Mouse (Mus musculus) kidney, postnatal 0 days (tissue): ENCODE measurements around the gene Dip2c. TPM values are rescaled to one million over a fixed set of nuclear protein-coding genes. Genes with fewer than 3 reads are reported as not detected.

Experiments
- ATAC-seq: fragments of 200-750 bp; cut with Nextera tagmentation; replicated peaks from 2 replicates; pipeline ENCODE4 v1.8.0; 2017; ENCODE audit warnings: low read depth, moderate number of reproducible peaks, moderate TSS enrichment, moderate library complexity; ENCODE audit not compliant: low FRiP score
- DNase-seq: peaks from one replicate; pipeline ENCODE4 v3.0.0-alpha.2; 2016; ENCODE audit warnings: low spot score
- H3K27ac ChIP-seq: fragments of 300-500 bp; sonication (generic); 2 replicates; pipeline ENCODE4 v1.5.1; 2014; ENCODE audit warnings: mild to moderate bottlenecking
- H3K27me3 ChIP-seq: fragments of 300-500 bp; sonication (generic); 2 replicates; pipeline ENCODE4 v1.6.1; 2014; ENCODE audit warnings: low read length, mixed read lengths; ENCODE audit not compliant: insufficient read depth
- H3K36me3 ChIP-seq: fragments of 300-500 bp; sonication (generic); 2 replicates; pipeline ENCODE4 v1.6.1; 2014; ENCODE audit warnings: low read length, mixed read lengths; ENCODE audit not compliant: insufficient read depth
- H3K4me1 ChIP-seq: fragments of 300-500 bp; sonication (generic); replicated peaks from 2 replicates; pipeline ENCODE4 v1.6.1; 2014; ENCODE audit warnings: antibody characterized with exemption, low read length, mixed read lengths; ENCODE audit not compliant: insufficient read depth
- H3K4me2 ChIP-seq: fragments of 300-500 bp; sonication (generic); 2 replicates; pipeline ENCODE4 v1.6.1; 2014; ENCODE audit warnings: mild to moderate bottlenecking, low read length, moderate library complexity, mixed read lengths
- H3K4me3 ChIP-seq: fragments of 300-500 bp; sonication (generic); replicated peaks from 2 replicates; pipeline ENCODE4 v1.5.1; 2014; ENCODE audit warnings: low read depth, low read length
- H3K9ac ChIP-seq: fragments of 300-500 bp; sonication (generic); 2 replicates; pipeline ENCODE4 v1.6.1; 2014; ENCODE audit warnings: low read depth, low read length
- H3K9me3 ChIP-seq: fragments of 300-500 bp; sonication (generic); replicated peaks from 2 replicates; pipeline ENCODE4 v1.6.1; 2016; ENCODE audit warnings: low read length, inconsistent platforms, mixed read lengths
- CTCF ChIP-seq: IDR thresholded peaks from 2 replicates; pipeline ENCODE4 v1.5.1; 2016; ENCODE audit warnings: antibody characterized with exemption, low read depth, mild to moderate bottlenecking, moderate library complexity
- WGBS: fragments of 180-500 bp; shearing (Covaris S2); extraction: QIAGEN DNeasy Blood & Tissue Kit; methylation state at CpG from one replicate; pipeline ENCODE4 v1.1.7; 2014; 5-methylcytosine and 5-hydroxymethylcytosine counted together
- polyA plus RNA-seq: library from polyadenylated mRNA; unstranded; fragments of >200 nt; fragmentation: Nextera tagmentation; extraction: Ambion mirVana; gene quantifications from 2 replicates; pipeline ENCODE4 v1.2.1, GENCODE M21; 2015

Gene Dip2c
- polyA plus RNA-seq, 1 experiment from 2014 or later: 3.8 TPM

DNA sequence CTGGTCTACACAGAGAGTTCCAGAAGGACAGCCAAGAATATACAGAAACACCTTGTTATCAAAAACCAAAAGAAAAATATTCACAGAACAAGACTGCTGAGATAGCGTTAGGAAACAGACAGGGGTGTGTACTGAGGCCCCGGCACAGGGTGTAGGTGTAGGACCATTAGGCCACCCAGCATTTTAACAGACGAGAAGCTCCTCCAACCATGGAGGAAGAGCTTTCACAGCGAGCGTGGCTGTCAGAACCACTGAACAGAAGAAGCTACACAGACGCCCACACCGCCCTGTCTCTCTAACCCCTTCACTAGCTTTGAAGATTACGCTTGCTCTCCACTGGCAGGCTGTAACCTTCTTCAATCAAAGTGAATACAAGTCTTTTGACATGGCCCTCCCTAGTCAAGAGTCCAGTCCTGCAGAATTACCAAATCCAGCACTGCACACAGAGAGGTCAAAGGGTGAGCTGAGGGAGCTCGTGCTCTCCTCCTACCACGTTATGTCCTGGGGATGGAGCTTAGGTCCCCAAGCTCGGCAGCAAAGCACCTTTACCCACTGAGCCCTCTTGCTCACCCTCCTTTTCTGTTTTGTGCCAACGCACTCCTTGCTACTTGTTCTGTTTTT lies 426.4 kb downstream of the Dip2c start:
- no peaks in the 10 kb centered on the region for H3K27me3 ChIP-seq
- H3K9ac ChIP-seq: no peak overlapping the region
- no peak for TF ChIP-seq CTCF
- no peak overlapping the region for H3K27ac ChIP-seq
- no peaks in the 10 kb centered on the region for H3K4me1 ChIP-seq
- H3K36me3 ChIP-seq: peaks cover 8% of the 10 kb centered on the region; the same call in 1 of the 2 replicates
- ATAC-seq: no peak
- 79% methylated on average over 12 of the region's 12 CpGs for WGBS
- no peak overlapping the region for H3K4me2 ChIP-seq
- H3K4me3 ChIP-seq: no peak overlapping the region
- no peak for DNase-seq
- no peaks in the 10 kb centered on the region for H3K9me3 ChIP-seq

DNA sequence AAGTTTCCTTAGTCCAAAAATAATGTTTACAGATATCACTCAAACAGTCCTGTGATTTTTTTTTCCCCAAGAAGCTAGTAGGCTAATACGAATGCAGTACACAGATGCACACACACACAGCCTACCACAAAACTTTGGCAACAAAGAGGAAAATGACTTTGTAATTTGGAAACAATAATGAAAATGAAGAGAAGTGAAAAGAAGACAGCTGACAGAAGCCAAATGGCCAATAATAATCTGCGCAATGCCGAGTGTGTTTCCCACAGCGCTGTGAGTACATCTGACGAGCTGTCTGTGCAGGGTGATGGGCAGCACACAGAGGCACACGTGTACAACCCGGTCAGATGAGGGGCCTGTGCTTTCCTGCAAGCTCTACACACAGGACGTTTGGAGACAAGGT lies 430.4 kb downstream of the Dip2c start:
- ATAC-seq (no peak), DNase-seq (no peak)
- 90% methylated on average over 8 of the region's 8 CpGs for WGBS
- Histone ChIP-seq H3K9ac (no peak overlapping the region), H3K4me3 (no peak overlapping the region), H3K4me2 (no peak overlapping the region), H3K27ac (no peak overlapping the region), H3K9me3 (no peaks in the 10 kb centered on the region), H3K27me3 (no peaks in the 10 kb centered on the region), H3K36me3 (0 out of 2 replicates have a peak, but pooled peaks cover 3% of the 10 kb centered on the region), H3K4me1 (no peaks in the 10 kb centered on the region)
- no peak for TF ChIP-seq CTCF

DNA sequence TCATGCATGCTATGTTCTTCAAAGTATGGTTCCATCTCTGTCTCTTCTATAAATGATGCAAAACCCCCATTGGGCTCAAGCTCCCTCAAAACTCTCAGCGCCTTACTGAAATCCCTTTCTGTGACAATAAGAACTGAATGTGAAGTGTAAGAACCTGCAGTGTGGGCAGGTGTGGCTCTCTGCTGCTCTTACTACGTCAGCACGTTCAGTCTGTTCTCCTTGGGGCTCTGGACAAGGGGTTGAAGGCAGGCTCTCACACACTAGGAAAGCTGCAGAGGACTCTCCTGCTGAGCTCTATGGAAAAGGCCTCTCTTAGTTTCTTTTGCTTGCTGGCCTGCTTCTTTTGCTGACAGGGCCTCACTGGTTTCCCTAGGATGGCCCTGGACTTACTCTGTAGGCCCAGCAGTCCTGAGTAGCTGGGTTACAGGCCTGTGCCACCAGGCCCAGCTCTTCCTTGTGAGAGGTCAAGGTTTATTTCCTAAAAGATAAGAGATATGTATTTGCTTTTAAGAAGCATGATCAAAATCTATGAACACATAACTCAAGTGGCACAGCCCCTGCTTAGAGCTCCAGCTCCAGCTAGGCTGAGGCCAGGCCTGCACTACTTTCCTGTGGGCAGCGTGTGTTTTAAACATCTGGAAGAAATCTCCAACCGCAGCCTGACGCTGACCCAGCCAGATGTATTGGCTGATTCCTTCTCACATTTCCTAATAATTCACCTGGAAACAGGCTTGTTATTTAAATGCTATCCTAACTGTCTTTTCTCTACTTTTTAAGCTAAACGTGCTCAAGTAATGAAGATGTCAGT lies 432.3 kb downstream of the Dip2c start:
- H3K4me3 ChIP-seq: no peak overlapping the region
- H3K36me3 ChIP-seq: 0 out of 2 replicates have a peak, but pooled peaks cover 3% of the 10 kb centered on the region
- no peak overlapping the region for H3K27ac ChIP-seq
- 68% methylated on average over 7 of the region's 7 CpGs for WGBS
- no peaks in the 10 kb centered on the region for H3K9me3 ChIP-seq
- no peak for ATAC-seq
- TF ChIP-seq CTCF: no peak
- H3K9ac ChIP-seq: no peak overlapping the region
- H3K4me1 ChIP-seq: no peaks in the 10 kb centered on the region
- H3K4me2 ChIP-seq: no peak overlapping the region
- no peak for DNase-seq
- no peaks in the 10 kb centered on the region for H3K27me3 ChIP-seq

DNA sequence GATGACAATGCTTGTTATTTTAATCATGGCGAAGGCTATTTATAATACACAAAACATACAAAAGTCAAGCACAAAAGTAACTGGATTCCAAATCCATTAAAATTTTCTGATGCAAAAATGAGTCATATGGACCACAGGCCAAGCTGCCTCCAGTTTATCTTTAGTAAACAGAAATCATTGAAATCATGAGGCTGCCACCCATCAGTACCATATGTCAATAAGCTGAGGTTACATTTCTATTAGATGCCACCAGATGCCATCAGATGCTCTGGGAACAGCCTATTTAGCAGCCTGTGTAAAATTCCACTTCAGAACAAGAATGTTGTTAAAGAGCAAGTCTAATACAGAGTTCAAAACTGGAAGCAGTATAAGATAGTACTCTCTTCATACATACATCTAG lies 436.1 kb downstream of the Dip2c start:
- no peak for TF ChIP-seq CTCF
- 0 out of 2 replicates have a peak, but pooled peaks cover 1% of the 10 kb centered on the region for H3K36me3 ChIP-seq
- H3K4me3 ChIP-seq: no peak overlapping the region
- no peak for ATAC-seq
- no peaks in the 10 kb centered on the region for H3K9me3 ChIP-seq
- H3K27ac ChIP-seq: no peak overlapping the region
- WGBS: 96% methylated on average over 1 of the region's 1 CpGs
- H3K4me1 ChIP-seq: no peaks in the 10 kb centered on the region
- H3K9ac ChIP-seq: no peak overlapping the region
- H3K27me3 ChIP-seq: no peaks in the 10 kb centered on the region
- H3K4me2 ChIP-seq: no peak overlapping the region
- DNase-seq: no peak

DNA sequence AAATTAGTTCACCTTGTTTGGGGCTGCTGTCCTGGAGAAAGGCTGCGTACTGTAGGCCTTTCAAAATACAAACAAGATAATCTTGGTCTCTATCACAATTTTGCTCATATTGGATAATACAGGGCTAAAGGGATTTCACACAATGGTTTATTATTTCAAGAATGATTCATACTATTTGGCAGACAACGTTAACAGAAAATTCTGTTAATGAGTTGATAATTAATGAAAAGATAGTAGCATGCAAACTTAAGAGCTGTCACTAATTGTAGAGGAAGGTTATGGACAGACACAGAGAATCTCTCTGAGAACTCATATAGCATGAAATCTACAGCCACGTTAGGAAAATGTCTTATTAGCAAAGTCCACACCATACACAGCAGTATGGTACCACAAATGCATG lies 436.6 kb downstream of the Dip2c start:
- H3K9ac ChIP-seq: no peak overlapping the region
- H3K4me2 ChIP-seq: no peak overlapping the region
- no peak for TF ChIP-seq CTCF
- DNase-seq: no peak
- H3K27me3 ChIP-seq: no peaks in the 10 kb centered on the region
- 83% methylated on average over 3 of the region's 3 CpGs for WGBS
- no peaks in the 10 kb centered on the region for H3K4me1 ChIP-seq
- ATAC-seq: no peak
- H3K4me3 ChIP-seq: no peak overlapping the region
- no peak overlapping the region for H3K27ac ChIP-seq
- H3K36me3 ChIP-seq: no peaks in the 10 kb centered on the region
- no peaks in the 10 kb centered on the region for H3K9me3 ChIP-seq

DNA sequence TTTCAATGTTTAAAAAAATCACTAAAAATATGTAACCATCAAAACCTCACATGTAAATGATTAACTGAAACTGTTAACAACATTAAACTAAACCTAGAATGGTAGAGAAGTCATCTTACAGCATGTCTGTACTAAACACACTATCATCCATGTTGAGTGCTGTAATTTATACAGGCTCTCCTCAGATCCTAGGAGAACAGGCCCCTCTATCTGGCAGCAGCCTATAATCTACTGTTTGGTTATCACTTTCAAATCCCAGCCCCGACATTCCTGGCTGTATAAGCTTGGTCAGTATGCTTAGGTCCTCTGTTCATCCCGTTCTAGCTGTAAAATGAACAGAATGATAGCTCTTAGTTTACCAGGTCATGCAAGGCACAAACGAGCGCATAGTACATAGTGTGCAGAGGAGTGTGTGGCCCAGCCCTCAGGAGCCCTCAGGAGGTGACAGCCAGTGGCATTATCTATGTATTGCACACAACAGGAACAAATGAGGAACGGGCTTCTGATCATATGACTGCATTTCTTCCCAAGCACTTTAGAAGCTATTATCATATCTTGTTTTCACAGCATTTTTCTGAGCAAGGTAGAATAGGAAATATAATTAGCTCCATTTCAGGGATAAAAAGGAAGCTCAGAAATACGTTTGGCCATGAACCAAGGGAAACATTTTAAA lies 437.3 kb downstream of the Dip2c start:
- H3K27ac ChIP-seq: no peak overlapping the region
- WGBS: 86% methylated on average over 6 of the region's 6 CpGs
- H3K4me2 ChIP-seq: no peak overlapping the region
- no peaks in the 10 kb centered on the region for H3K27me3 ChIP-seq
- H3K4me1 ChIP-seq: no peaks in the 10 kb centered on the region
- no peak overlapping the region for H3K9ac ChIP-seq
- no peaks in the 10 kb centered on the region for H3K9me3 ChIP-seq
- H3K36me3 ChIP-seq: no peaks in the 10 kb centered on the region
- DNase-seq: no peak
- H3K4me3 ChIP-seq: no peak overlapping the region
- ATAC-seq: no peak
- no peak for TF ChIP-seq CTCF
